Mouse (Mus musculus) liver, embryonic 12.5 days (tissue): ENCODE results near the gene Dpep1. TPM values are rescaled to one million over a fixed set of nuclear protein-coding genes. Genes with fewer than 3 reads are reported as not detected.

ENCODE experiments used
- ATAC-seq: fragments of 200-750 bp; cut with Nextera tagmentation; 2 replicates; pipeline ENCODE4 v1.8.0; 2017; ENCODE audit warnings: moderate number of reproducible peaks, mild to moderate bottlenecking, moderate library complexity
- H3K27ac ChIP-seq: fragments of 300-500 bp; sonication (generic); 2 replicates; pipeline ENCODE4 v1.5.1; 2016; ENCODE audit warnings: mild to moderate bottlenecking
- H3K27me3 ChIP-seq: fragments of 300-500 bp; sonication (generic); replicated peaks from 2 replicates; pipeline ENCODE4 v1.6.1; 2016; ENCODE audit warnings: mild to moderate bottlenecking, moderate library complexity
- H3K36me3 ChIP-seq: fragments of 300-500 bp; sonication (generic); 2 replicates; pipeline ENCODE4 v1.6.1; 2016; ENCODE audit warnings: mild to moderate bottlenecking, moderate library complexity
- H3K4me1 ChIP-seq: fragments of 300-500 bp; sonication (generic); 2 replicates; pipeline ENCODE4 v1.6.1; 2016
- H3K4me2 ChIP-seq: fragments of 300-500 bp; sonication (generic); 2 replicates; pipeline ENCODE4 v1.6.1; 2016; ENCODE audit warnings: mild to moderate bottlenecking, moderate library complexity
- H3K4me3 ChIP-seq: fragments of 300-500 bp; sonication (generic); 2 replicates; pipeline ENCODE4 v1.5.1; 2016; ENCODE audit warnings: mild to moderate bottlenecking, moderate library complexity
- H3K9ac ChIP-seq: fragments of 300-500 bp; sonication (generic); 2 replicates; pipeline ENCODE4 v1.6.1; 2016; ENCODE audit warnings: mild to moderate bottlenecking, moderate library complexity
- H3K9me3 ChIP-seq: fragments of 300-500 bp; sonication (generic); replicated peaks from 2 replicates; pipeline ENCODE4 v1.6.1; 2016; ENCODE audit warnings: mild to moderate bottlenecking, moderate library complexity
- WGBS: fragments of 180-500 bp; shearing (Covaris S2); methylation state at CpG from one replicate; pipeline ENCODE4 v1.1.7; 2016; ENCODE audit not compliant: insufficient replicate concordance; 5-methylcytosine and 5-hydroxymethylcytosine counted together
- polyA plus RNA-seq: library from polyadenylated mRNA; unstranded; fragments of >200 nt; fragmentation: Nextera tagmentation; extraction: Ambion mirVana; gene quantifications from 2 replicates; pipeline ENCODE4 v1.2.1, GENCODE M21; 2016

Dpep1 gene
- polyA plus RNA-seq, 1 experiment from 2014 or later, result 0.33 TPM

DNA sequence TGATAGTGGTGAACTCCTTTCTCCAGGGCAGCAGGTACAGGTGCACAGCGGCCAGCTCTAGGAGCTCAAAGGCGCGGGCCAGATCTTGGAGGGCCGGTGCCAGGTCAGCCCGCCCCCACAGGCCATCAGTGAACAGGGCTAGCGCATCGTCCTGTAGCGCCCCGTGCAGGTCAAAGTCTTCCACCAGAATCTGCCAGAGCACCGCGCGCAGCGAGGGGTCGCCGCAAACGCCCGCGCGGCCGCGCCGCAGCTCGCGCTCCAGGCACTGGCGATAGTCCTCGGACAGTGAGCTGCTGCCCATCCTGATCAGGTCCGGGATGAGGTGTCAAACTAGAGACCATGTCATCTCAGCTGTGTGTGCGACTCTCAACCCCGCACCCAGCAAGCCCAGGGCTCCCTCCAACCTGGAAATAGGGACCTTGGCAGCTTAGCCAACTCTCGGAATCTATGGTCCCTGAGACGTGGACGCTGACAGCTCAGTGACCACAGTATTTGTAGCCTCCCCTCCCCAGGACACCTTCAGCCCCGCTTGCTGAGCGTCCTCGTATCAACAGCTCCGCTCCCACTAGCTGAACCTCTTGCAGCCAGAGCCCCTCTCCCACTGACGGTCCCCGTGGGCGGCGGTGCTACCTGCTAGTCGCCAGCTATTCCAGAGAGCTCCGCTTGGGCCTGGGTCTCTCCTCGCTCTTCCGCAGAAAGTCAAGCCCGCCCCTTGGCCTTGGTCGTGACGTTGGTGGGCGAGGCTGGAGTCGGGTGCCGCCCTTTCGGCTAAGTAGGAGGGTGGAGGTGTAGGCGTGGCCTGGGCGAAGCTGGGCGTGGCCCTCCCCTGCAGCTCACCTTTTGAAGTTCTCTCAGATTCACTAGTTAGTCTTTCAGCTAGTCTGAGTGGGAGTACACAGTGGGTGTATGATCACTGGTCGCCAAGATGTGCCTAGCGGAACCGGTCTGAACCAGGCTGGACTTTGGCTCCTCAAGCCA is 49.8 kb downstream of the Dpep1 start, which contains the start of gene Spata2l:
Spata2l (minus strand) TSS at position 714 of the 978 bp plus-strand sequence.
- Histone ChIP-seq H3K4me2 (peak within 1 kb of the TSS; percentile 91), H3K4me1 (peaks cover 21% of the 10 kb centered on the region), H3K36me3 (no peaks in the 10 kb centered on the region), H3K27me3 (peaks cover 31% of the 10 kb centered on the region), H3K4me3 (peak within 1 kb of the TSS; percentile 64), H3K27ac (no peak within 1 kb of the TSS), H3K9ac (peak within 1 kb of the TSS; percentile 64), H3K9me3 (no peaks in the 10 kb centered on the region)
- WGBS, result 2% methylated on average over 57 of the region's 57 CpGs
- peak; percentile 86 for ATAC-seq

DNA sequence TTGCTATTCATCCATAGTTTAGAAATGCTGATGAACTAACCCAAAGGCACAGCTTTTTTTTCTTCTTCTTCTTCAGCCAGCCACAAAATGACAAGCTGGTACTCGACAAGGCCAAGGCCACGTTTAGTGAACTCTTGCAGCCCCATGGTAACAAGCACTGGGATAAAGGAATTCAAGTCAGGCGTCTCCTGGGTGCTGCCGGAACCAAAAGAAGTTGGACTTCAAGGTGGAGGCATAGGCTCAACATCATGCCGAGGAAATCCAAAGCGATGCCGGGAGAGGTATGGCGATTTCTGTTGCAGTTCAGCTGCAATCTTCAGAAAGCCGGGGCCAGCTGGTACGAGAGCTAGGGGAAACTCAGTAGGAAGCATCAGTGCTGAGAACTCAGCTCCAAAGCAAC is 53.4 kb downstream of the Dpep1 start:
- Histone ChIP-seq H3K27me3 (peaks cover 15% of the 10 kb centered on the region), H3K4me1 (peaks cover 21% of the 10 kb centered on the region), H3K36me3 (peaks cover 8% of the 10 kb centered on the region; the same call in 1 of the 2 replicates), H3K4me2 (no peak overlapping the region), H3K4me3 (no peak overlapping the region), H3K9ac (no peak overlapping the region), H3K9me3 (no peaks in the 10 kb centered on the region), H3K27ac (no peak overlapping the region)
- ATAC-seq, result no peak
- WGBS, result 79% methylated on average over 10 of the region's 10 CpGs

DNA sequence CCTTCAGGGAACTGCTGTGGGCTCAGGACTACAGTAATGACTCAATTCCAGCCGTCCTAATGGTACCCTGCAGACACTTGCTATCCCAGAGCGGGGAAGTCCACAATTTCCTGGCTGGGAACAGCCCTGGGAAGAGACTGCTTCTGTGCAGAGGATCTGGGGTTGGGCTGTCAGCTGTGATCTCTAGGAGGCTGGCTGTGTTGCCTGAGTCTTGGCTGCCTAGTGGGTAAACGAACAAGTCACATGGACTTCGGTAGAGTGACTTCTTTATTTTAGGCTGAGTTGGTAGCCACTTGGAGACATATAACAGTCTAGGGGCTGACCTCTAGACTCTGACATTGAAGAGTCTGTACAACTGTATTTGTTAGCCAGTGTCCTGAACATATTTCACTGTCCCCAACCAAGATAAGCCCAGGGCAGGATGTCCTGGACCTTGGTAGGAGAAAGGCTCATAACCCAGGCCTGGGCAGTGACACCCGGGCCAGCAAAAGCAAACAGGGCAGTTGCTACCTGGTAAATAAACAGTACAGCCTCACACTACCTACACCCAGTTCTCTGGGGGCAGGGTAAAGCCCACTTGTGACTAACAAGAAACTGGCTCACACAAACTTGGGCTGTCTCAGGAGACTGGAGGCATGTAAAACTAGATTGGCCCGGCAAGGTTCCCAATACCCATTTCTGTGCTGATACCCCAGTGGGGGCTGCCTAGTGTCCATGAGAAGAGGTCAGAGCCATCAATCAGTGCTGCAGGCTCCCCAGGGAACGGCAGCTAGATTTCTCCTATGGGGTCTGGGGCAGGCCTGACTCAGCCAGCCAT is 56.3 kb downstream of the Dpep1 start:
- no peaks in the 10 kb centered on the region for H3K27me3 ChIP-seq
- WGBS, result 72% methylated on average over 7 of the region's 7 CpGs
- H3K27ac ChIP-seq, result no peak overlapping the region
- no peak overlapping the region for H3K4me3 ChIP-seq
- H3K9me3 ChIP-seq, result no peaks in the 10 kb centered on the region
- H3K36me3 ChIP-seq, result peaks cover 36% of the 10 kb centered on the region
- H3K4me2 ChIP-seq, result no peak overlapping the region
- no peak for ATAC-seq
- H3K9ac ChIP-seq, result no peak overlapping the region
- H3K4me1 ChIP-seq, result no peaks in the 10 kb centered on the region; the same call in 1 of the 2 replicates

DNA sequence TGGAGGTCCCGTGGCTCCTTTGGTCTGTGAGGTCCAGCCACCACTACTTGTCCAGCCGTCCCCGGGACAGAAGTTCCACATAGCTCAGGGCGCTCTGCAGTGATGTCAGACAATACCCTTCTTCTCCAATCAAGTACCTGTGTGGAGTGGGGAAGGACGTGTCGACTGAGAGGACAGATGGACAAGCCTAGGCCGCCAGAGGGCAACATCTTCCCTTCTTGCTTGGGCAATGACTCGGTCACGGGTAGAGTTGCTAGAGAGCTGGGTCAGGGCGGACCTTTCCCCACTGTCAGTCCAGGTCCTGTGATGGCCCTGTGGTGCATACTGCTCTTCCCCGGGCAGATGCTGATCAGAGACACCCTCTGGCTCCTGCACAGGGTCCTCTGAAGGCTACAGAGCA is 57.0 kb downstream of the Dpep1 start:
- WGBS, result 64% methylated on average over 11 of the region's 11 CpGs
- peaks cover 43% of the 10 kb centered on the region for H3K36me3 ChIP-seq
- H3K27ac ChIP-seq, result no peak overlapping the region
- no peaks in the 10 kb centered on the region for H3K9me3 ChIP-seq
- no peak for ATAC-seq
- H3K27me3 ChIP-seq, result no peaks in the 10 kb centered on the region
- H3K4me2 ChIP-seq, result no peak overlapping the region
- H3K4me3 ChIP-seq, result no peak overlapping the region
- H3K4me1 ChIP-seq, result no peaks in the 10 kb centered on the region; the same call in 1 of the 2 replicates
- no peak overlapping the region for H3K9ac ChIP-seq

DNA sequence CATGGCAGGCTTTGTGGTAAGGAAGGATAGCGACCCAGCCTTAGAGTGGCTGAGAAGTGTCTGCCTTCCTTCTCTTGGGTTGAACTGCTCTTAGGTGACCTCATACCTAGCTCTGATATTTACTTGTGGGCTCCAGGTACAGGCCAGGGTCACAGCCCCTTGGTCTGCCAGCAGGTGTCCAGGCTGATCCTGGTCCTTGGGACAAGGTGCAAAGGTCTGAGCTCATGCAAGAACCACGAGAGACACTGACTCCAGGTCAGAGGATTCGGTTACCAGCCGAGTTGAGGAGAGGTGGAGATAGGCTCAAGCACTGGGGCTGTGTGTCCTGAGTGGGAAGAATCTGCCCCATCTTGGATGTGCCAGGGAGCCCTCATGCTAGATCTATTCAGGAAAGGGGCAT is 58.3 kb downstream of the Dpep1 start:
- 67% methylated on average over 4 of the region's 4 CpGs for WGBS
- no peak for ATAC-seq

DNA sequence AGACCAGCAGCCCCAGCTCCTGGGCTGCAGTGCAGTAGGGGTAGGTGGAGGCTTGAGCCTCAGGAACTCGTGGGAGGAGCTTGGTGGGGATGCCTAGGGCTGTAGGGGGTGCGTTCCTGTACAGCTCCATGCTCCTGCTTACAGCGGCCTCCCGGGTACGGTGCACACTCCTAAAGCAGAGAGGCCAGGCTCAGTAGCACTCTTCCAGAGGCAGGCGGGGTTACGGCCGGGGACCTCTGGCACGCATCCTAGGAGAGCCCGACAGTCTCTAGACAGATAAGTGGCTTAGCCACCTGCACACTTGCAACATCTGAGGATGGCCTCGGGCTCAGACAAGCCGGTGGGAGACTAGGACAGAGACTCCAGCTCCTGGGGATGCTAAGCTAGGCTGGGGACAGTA is 59.5 kb downstream of the Dpep1 start:
- 83% methylated on average over 12 of the region's 12 CpGs for WGBS
- peaks cover 63% of the 10 kb centered on the region for H3K36me3 ChIP-seq
- no peaks in the 10 kb centered on the region for H3K27me3 ChIP-seq
- no peak overlapping the region for H3K27ac ChIP-seq
- H3K4me3 ChIP-seq, result no peak overlapping the region
- ATAC-seq, result 0 out of 2 replicates have a peak, but pooled peaks have one; percentile 10
- no peak overlapping the region for H3K4me2 ChIP-seq
- no peak overlapping the region for H3K9ac ChIP-seq
- H3K9me3 ChIP-seq, result no peaks in the 10 kb centered on the region
- H3K4me1 ChIP-seq, result no peaks in the 10 kb centered on the region; the same call in 1 of the 2 replicates

More for the DNA sequence above, 58.3 kb downstream of the Dpep1 start:
- no peak overlapping the region for H3K4me3 ChIP-seq
- H3K27me3 ChIP-seq, result no peaks in the 10 kb centered on the region
- no peak overlapping the region for H3K9ac ChIP-seq
- no peak overlapping the region for H3K4me2 ChIP-seq
- peaks cover 56% of the 10 kb centered on the region for H3K36me3 ChIP-seq
- no peak overlapping the region for H3K27ac ChIP-seq
- H3K9me3 ChIP-seq, result no peaks in the 10 kb centered on the region
- H3K4me1 ChIP-seq, result no peaks in the 10 kb centered on the region; the same call in 1 of the 2 replicates

DNA sequence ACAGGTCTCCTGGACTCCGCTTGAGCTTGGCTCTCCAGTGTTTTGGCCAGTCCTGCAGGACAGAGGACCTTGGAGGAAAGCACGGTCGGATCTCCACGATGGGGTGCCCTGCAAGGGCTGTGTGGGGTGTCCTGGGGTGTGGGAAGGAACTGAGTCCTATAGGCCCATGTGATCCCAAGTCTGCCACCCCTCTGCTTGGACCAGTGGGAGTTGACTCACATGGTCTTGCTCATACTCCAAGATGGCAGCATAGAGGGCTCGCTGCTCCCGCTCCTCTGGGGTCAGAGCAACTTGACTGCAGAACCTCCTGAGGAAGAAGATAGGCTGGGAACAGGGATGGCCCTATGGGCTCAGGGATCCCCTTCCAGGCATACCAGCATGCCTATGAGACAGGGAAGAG is 61.7 kb downstream of the Dpep1 start:
- 0 out of 2 replicates have a peak, but pooled peaks have one; percentile 24 for ATAC-seq
- H3K4me3 ChIP-seq, result no peak overlapping the region
- H3K27me3 ChIP-seq, result no peaks in the 10 kb centered on the region
- 89% methylated on average over 6 of the region's 6 CpGs for WGBS
- no peak overlapping the region for H3K27ac ChIP-seq
- H3K4me2 ChIP-seq, result no peak overlapping the region
- peaks cover 5% of the 10 kb centered on the region for H3K4me1 ChIP-seq
- no peaks in the 10 kb centered on the region for H3K9me3 ChIP-seq
- no peak overlapping the region for H3K9ac ChIP-seq
- H3K36me3 ChIP-seq, result peaks cover 72% of the 10 kb centered on the region

DNA sequence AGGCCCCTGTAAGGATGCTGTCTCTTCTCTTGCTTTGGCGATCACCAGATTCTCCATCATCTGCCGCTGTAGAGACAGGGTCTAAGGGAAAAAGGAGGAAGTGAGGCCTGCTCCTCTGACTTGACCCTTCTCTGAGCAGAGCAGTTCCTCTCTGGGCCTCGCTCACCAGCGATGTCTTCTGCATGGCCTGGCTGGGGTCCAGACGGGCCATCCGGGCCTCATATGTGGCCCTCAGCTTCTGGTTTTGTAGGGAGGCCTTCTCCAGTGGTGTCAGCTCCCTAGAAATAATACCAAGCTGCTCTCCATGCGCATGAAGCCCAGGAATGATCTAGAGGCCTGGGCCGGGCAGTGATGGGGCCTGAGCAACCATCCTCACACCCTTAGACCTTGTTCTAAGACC is 62.6 kb downstream of the Dpep1 start:
- WGBS, result 67% methylated on average over 8 of the region's 8 CpGs
- H3K36me3 ChIP-seq, result peaks cover 68% of the 10 kb centered on the region
- peaks cover 13% of the 10 kb centered on the region for H3K4me1 ChIP-seq
- H3K9me3 ChIP-seq, result no peaks in the 10 kb centered on the region
- ATAC-seq, result no peak
- H3K27me3 ChIP-seq, result no peaks in the 10 kb centered on the region
- H3K4me2 ChIP-seq, result no peak overlapping the region
- H3K27ac ChIP-seq, result no peak overlapping the region
- H3K9ac ChIP-seq, result no peak overlapping the region
- no peak overlapping the region for H3K4me3 ChIP-seq

DNA sequence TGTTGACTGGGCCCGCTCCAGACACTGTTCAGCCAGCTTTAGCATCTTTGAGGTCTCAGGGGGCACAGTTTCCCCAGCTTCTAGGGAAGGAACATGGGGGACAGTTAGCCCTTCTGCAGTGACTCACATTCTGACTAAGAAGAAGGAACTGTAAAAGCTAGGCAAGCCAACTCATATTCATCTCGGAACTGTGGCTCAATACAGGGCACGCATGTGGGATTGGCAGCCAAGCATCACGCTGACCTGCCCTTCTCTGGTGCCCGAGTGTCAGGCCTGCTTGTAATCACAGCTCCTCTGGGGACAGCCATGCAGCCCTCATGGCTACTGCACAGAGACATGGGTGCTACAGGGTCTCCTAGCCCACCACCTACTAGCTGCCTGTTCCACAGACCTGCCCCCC is 64.9 kb downstream of the Dpep1 start:
- Histone ChIP-seq H3K27ac (no peak overlapping the region), H3K4me2 (no peak overlapping the region), H3K4me3 (no peak overlapping the region), H3K9ac (no peak overlapping the region), H3K36me3 (peaks cover 54% of the 10 kb centered on the region), H3K27me3 (no peaks in the 10 kb centered on the region), H3K9me3 (no peaks in the 10 kb centered on the region), H3K4me1 (peaks cover 27% of the 10 kb centered on the region)
- WGBS, result 87% methylated on average over 5 of the region's 5 CpGs
- no peak for ATAC-seq
